Mouse (Mus musculus): Measurements from ENCODE around the gene Vamp8.

Vamp8 gene

DNA sequence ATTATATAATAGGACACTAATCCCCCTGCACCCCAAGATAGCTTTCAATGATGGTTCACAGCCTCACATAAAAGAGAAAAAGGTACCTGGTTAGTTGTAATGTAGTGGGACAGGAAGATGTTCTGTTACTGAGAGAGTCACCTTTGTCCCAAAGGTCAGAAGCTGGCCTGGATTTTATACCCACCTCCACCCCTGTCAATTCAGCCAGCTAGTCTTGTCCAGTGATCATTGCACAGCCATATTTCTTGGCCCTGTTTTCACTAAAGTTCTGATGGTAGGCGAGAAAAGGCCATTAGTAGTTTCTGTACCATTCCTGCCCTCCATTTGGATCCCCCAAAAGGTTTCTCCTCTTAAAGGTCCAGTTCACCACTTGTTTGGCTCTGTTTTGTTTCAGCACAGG is 36.5 kb downstream of the Vamp8 start:
- no peak for DNase-seq (ENCODE audit: low read depth, low spot score)

DNA sequence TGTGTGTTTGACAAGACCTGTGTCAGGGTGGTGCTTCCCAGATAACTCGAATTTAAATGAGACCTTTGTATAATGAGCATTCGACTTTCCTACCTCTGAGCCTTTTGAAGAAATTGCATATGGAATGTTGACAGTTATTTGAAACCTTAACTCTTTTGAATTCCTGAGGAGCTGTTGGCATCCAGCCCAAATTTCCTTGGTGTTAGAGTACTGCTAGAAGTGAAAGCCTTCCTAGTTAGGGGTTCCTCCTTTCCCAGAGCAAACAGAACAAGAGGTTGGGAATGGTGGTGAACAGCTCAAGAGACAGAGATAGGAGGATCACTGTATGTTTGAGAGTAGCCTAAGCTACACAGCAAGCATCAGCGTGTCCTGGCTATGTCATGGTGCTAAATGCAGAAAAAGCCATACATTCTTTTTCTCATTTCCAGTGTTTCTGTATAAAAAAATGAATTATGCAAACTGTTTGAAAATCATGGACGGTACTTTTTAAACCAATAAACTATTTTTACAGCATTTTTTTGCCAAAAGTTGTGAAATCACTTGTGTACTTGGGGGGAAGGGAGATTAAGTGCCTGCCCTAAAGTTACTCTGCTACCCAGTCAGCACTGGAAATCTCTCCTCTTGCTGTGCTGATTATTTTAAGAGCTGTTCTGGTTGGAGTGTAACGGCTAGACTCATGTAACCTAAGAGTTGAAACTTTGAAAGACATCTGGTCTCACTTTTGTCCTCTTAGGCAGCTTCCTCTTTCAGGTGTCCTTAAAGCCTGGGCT is 37.7 kb downstream of the Vamp8 start:
- no peak for DNase-seq (ENCODE audit: low read depth, low spot score)

DNA sequence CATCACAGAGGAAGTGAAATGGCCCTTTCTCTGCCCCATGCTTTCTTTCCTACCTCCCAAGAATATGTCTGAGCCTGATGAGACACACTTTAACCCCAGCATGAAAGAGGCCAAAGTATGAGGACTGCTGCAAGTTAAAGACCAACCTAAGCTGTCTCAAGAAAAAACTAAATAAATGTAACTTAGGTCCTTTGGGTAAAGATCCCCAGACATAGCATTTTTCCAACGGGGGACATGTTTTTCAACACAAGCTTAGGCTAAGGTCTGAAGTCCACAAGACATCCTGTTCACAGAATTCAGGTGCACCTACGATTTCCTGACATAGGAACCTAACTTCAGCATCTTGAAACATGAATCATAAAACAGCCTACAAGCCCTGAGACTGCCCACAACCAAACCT is 40.3 kb downstream of the Vamp8 start:
- no peak for DNase-seq (ENCODE audit: low read depth, low spot score)

DNA sequence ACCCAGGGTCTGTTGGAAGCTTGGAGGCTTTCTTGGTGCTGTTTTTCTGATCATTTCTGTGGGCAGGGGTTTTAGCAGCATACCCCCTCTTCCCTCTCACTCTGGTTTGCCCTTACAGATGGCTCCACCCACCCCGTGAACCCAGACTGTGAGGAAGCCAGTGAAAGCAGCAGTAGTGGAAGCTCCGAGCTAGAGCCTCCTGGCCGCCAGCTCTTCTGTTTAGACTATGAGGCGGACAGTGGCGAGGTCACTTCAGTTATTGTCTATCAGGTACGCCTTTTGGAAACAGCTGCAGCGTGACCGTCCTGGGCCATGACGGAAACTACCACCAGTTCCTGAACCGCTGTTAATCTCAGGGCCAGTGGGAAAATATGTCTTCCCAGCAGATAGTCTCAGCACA is 42.1 kb downstream of the Vamp8 start:
- no peak for DNase-seq (ENCODE audit: low read depth, low spot score)

DNA sequence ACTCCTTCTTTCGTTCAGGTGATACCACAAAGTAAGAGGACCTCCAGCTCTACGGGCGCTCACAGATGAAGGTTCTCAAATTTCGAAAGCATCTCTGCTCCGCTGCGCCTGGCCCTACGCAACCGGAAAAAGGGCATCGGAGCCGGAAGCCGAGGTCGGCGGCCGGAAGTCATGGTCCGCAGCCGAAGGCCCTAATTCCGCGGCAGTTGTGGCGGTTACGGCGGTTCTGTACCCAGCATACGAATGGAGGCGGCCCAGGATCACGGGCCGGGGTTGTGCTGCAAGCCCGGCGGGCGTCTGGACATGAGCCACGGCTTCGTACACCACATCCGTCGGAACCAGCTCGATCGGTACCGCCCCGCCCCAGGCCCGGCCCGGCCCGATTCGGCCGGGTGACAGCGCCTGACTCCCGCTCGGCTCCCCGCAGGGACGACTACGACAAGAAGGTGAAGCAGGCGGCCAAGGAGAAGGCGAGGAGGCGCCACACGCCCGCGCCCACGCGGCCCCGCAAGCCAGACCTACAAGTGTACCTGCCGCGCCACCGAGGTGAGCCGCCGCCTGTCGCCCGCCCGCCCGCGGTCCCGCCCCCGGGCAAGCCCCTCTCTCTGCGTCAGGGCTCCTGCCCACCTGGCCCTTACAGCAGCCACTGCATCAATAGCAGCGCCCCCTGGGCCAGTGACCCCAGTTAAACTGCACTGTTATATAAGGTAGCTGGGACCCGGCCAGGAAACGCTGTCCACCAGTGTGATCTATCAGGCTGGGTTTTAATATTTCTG is 43.1 kb downstream of the Vamp8 start, which contains the start of gene 0610030E20Rik:
0610030E20Rik (plus strand) TSS at position 152 of the 776 bp plus-strand sequence.
- DNase-seq (ENCODE audit: low read depth, low spot score): no peak

DNA sequence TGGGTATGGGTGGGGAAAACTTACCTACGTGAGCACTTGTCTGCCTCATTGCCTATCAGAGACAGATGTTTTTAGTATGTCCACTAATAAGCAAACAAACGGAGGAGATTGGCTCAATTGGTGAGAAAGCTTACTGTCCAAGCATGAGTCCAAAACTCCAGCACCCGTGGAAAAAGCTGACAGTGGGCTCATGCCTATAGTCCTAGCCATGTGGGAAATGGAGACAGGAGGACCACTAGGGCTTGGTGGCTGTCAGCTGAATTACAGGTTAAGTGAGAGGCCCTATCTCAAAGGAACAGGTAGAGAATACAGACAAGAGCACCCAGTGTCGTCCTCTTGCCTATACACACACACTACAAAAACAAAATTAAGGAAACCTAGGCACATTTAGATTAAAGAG is 44.2 kb downstream of the Vamp8 start:
- no peak for DNase-seq (ENCODE audit: low read depth, low spot score)

DNA sequence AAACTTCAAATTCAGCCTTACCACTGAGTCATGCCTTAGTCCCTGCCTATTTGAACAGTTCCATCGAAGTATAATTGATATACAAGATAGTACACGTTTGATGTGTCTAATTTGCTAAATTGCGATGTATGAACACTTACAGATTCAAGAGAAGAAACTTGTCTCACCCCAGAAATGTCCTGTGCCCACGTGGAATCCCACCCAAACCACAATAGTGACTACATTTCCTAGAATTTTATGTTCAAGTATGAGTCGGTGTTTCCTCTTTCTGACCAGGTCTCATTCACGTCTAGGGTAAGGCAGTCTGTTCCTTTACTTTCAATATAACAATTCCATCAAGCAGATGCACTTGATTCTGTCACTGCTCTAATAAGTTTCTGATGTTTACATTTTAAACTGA is 44.9 kb downstream of the Vamp8 start:
- no peak for DNase-seq (ENCODE audit: low read depth, low spot score)

DNA sequence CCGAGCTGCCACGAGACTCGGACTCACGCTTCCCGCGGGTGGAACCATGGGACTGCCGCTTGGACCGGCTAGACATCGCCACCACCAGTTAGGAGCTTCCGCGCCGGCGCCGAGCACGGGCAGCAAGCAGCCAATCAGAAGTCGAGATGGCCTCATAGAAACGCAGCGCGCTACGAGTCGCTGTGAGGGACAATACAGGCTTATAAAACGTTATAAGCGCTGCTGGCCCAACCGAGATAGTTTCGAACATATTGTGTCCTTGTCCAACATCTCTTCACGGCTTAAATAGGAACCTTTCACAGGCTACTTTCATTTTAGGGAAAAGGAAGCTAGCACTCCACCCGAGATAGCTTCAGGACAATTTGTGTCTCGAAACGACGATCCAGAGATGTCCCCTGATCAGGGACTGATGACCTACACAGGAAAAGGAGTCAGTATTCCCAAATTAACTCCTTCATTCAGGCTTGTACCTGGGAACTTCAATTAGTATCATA is 45.4 kb downstream of the Vamp8 start, which contains the start of gene Usp39:
Usp39 (minus strand) TSS at position 111 of the 494 bp plus-strand sequence.
- peak; percentile 91 for DNase-seq (ENCODE audit: low read depth, low spot score)

DNA sequence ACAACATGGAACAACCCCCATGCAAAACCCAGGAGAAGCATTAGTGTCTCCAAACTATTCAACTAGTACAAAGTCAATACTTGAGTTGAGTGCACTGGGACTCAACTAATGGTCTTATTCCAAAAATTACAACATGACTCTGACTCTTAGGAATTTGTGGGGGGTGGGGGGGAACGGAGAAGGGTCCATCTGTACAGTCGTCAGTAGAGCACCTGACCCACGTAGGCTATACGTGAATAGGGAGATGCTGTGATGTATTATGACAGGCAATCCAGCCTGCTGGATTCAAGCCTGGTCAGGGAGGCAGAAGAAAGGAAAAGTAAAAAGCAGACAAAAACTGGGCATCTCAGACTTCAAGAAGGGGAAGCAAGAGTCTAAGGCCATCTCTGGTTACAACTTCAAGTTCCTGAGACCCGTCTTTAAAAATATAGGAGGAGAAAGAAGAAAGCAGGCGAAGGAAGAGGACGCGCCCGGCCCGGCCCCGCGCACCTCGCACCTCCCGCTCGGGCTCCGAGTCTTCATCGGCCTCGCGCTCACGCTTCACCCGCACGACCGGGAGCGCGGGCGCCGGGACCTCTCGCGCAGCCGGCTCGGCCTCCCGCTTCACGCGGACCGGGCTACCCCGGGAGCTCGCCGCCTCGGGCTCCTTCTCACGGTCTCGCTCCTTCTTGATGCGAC is 46.0 kb downstream of the Vamp8 start:
- DNase-seq (ENCODE audit: low read depth, low spot score): no peak

DNA sequence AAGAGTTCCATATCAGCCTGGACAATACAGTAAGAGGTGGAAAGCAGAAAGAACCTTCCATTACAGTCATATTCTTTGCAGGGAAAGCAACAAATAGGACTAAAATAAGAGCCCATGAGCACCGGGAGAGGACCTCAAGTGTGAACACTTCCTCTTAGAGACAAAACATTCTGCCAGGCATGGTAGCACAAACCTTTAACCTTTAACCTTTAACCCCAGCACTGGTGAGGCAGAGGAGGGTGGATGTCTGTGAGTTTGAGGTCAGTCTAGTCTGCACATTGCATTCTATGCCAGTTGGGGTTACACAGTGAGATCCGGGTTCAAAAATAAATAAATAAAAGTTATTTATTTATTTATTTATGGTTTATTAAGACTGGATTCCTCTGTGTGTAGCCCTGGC is 50.0 kb downstream of the Vamp8 start:
- no peak for DNase-seq (ENCODE audit: low read depth, low spot score)
